Mouse (Mus musculus) neural tube, embryonic 14.5 days (tissue): ENCODE data around the gene Babam2. TPM values are rescaled to one million over a fixed set of nuclear protein-coding genes. Genes with fewer than 3 reads are reported as not detected.

Experiments
- ATAC-seq: fragments of 200-750 bp; cut with Nextera tagmentation; 2 replicates; pipeline ENCODE4 v1.8.0; 2017; ENCODE audit warnings: low read depth, mild to moderate bottlenecking, moderate TSS enrichment, moderate library complexity
- H3K27ac ChIP-seq: fragments of 300-500 bp; sonication (generic); 2 replicates; pipeline ENCODE4 v1.5.1; 2014; ENCODE audit warnings: low read depth, mild to moderate bottlenecking, control low read depth, low read length, moderate library complexity, mixed read lengths
- H3K27me3 ChIP-seq: fragments of 300-500 bp; sonication (generic); 2 replicates; pipeline ENCODE4 v1.6.1; 2014; ENCODE audit warnings: low read length; ENCODE audit not compliant: control insufficient read depth, insufficient read depth
- H3K36me3 ChIP-seq: fragments of 300-500 bp; sonication (generic); 2 replicates; pipeline ENCODE4 v1.6.1; 2014; ENCODE audit warnings: low read length, mixed read lengths; ENCODE audit not compliant: control insufficient read depth, insufficient read depth
- H3K4me1 ChIP-seq: fragments of 300-500 bp; sonication (generic); 2 replicates; pipeline ENCODE4 v1.6.1; 2014; ENCODE audit warnings: low read length; ENCODE audit not compliant: control insufficient read depth, insufficient read depth
- H3K4me2 ChIP-seq: fragments of 300-500 bp; sonication (generic); 2 replicates; pipeline ENCODE4 v1.6.1; 2014; ENCODE audit warnings: mild to moderate bottlenecking, low read depth, low read length, control low read depth
- H3K4me3 ChIP-seq: fragments of 300-500 bp; sonication (generic); 2 replicates; pipeline ENCODE4 v1.5.1; 2014; ENCODE audit warnings: low read depth, low read length, control low read depth, mixed read lengths
- H3K9ac ChIP-seq: fragments of 300-500 bp; sonication (generic); replicated peaks from 2 replicates; pipeline ENCODE4 v1.6.1; 2014; ENCODE audit warnings: low read depth, mild to moderate bottlenecking, control low read depth, low read length, mixed read lengths
- H3K9me3 ChIP-seq: fragments of 300-500 bp; sonication (generic); 2 replicates; pipeline ENCODE4 v1.6.1; 2016; ENCODE audit warnings: low read length; ENCODE audit not compliant: control insufficient read depth
- WGBS: fragments of 180-500 bp; shearing (Covaris S2); extraction: QIAGEN DNeasy Blood & Tissue Kit; methylation state at CpG from one replicate; pipeline ENCODE4 v1.1.7; 2014; 5-methylcytosine and 5-hydroxymethylcytosine counted together
- polyA plus RNA-seq: library from polyadenylated mRNA; unstranded; fragments of >200 nt; fragmentation: Nextera tagmentation; extraction: Ambion mirVana; gene quantifications from 2 replicates; pipeline ENCODE4 v1.2.1, GENCODE M21; 2014

The Babam2 gene
- polyA plus RNA-seq, 1 experiment from 2014 or later: 43.5 TPM

DNA sequence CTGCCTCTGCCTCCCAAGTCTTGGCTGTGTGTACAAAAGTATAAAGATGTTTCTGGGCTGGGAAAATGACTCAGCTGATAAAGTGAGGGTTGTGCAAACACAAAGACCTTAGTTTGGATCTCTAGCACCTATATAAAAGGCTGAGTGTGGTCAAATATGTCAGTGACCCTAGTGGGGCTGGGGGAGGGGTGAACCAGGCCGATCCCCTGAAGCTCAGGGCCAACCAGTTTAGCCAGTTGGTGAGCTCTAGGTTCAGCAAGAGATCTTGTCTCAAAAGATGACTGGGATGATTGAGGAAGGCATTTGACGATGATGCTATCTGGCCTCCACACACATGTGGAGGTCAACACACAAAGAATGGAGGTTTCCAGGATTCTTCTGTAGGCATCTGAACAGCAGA is 320.8 kb downstream of the Babam2 start:
- Histone ChIP-seq H3K9ac (no peak overlapping the region), H3K9me3 (no peaks in the 10 kb centered on the region), H3K27ac (no peak overlapping the region), H3K4me3 (no peak overlapping the region), H3K4me1 (no peaks in the 10 kb centered on the region), H3K27me3 (no peaks in the 10 kb centered on the region), H3K4me2 (no peak overlapping the region), H3K36me3 (no peaks in the 10 kb centered on the region)
- no peak for ATAC-seq
- WGBS: 94% methylated on average over 2 of the region's 2 CpGs

DNA sequence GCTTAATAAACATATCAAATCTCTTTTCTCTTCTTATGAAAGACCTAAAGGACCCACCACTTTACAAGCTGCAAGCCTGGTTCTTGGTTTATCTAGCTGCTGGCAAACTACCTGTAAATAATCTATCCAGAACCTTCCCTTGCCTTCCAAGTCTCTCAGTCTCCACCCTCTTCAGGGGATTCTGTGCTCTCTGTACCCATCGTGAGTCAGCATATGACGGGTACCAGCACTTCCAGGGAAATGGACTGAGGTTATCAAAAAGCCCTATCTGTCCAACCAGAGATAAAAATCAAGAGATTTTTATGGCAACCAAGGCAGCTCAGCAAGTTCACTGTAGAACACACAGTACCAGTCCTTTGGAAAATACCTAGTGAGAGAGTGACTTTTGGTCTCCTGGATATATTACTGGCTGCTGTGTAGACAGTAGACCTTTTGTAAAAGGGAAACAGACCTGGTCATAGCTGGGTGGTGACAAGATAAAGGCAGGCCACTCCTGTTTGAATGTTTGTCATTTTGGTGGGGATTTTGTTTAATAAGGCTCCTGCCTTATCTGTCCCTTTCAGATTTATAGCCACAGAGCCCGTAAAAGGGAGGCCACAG is 332.4 kb downstream of the Babam2 start:
- no peak overlapping the region for H3K9ac ChIP-seq
- no peaks in the 10 kb centered on the region for H3K9me3 ChIP-seq
- no peak overlapping the region for H3K27ac ChIP-seq
- H3K36me3 ChIP-seq: no peaks in the 10 kb centered on the region
- H3K4me2 ChIP-seq: no peak overlapping the region
- no peak overlapping the region for H3K4me3 ChIP-seq
- no peaks in the 10 kb centered on the region for H3K27me3 ChIP-seq
- H3K4me1 ChIP-seq: no peaks in the 10 kb centered on the region
- no peak for ATAC-seq
- WGBS: 84% methylated on average over 3 of the region's 3 CpGs

DNA sequence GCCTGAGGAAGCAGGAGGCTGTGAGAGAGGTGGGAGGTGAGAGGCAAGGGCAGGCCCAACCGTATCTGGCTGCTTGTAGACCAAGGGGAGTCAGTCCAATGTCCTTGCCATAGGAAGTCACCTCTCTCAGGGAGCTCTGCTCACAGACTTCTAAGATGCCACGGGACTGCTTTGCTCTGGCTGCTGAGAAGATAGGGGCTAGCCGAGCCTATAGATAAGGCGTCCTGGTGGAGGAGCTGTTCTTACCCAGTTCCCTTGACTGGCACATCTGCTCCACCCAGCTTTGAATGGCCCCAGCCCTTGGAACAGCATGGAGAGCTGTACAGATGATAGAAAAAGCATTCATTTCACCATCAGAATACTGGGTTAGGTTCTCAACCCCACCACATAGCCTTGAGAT is 335.7 kb downstream of the Babam2 start:
- Histone ChIP-seq H3K4me1 (no peaks in the 10 kb centered on the region), H3K36me3 (no peaks in the 10 kb centered on the region), H3K4me2 (no peak overlapping the region), H3K4me3 (no peak overlapping the region), H3K27me3 (no peaks in the 10 kb centered on the region), H3K9ac (no peak overlapping the region), H3K27ac (no peak overlapping the region), H3K9me3 (no peaks in the 10 kb centered on the region)
- ATAC-seq: no peak
- 73% methylated on average over 4 of the region's 4 CpGs for WGBS

DNA sequence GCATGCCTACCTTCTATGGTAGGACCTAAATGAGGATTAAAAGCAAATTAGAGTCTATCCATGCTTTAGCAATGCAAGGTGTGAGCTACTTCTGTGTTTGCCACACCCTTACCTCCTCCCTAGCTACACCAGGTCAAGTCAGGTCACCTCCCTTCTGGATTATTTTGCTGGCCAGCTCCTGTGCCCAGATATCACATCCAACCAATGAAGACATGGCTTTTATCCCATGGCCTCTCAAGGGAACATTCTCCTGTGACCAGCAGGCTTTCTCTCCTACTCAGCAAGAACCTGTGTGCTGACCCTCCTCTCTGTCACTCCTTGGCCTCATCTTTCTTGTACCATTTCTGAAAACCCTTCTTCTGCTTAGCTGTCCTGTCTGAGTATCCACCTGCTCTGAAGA is 336.1 kb downstream of the Babam2 start:
- Histone ChIP-seq H3K27ac (no peak overlapping the region), H3K27me3 (no peaks in the 10 kb centered on the region), H3K4me1 (no peaks in the 10 kb centered on the region), H3K36me3 (no peaks in the 10 kb centered on the region), H3K9ac (no peak overlapping the region), H3K4me2 (no peak overlapping the region), H3K9me3 (no peaks in the 10 kb centered on the region), H3K4me3 (no peak overlapping the region)
- ATAC-seq: no peak

DNA sequence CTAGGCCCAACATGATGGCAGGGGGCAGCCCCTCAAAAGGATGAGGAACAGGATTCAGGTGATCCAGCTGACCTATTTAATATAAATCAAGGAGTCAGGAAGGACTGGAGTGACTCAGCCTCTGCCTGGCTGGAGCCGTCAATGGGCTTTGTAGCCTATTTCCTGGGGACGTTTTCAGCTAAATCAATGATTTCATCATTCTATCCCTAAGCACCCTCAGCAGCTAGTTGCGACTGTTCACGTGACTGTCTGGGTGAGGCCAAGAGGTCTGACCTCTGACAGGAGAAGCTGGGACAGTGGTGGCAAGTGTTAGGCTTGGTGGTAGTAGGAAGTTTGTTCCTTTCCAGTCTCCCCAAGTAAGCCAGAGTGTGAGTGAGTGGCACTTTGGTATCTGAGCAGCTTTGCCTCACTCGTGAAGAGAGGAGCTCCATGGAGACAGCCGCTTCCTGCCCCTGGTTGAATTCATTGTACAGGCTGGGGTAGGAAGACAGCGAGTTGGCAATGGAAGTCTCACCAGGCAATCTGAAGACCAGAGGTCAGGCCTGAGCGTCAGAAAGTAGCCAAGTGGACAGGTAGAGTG is 337.1 kb downstream of the Babam2 start:
- Histone ChIP-seq H3K9me3 (no peaks in the 10 kb centered on the region), H3K4me1 (no peaks in the 10 kb centered on the region), H3K36me3 (no peaks in the 10 kb centered on the region), H3K4me2 (no peak overlapping the region), H3K4me3 (no peak overlapping the region), H3K27ac (no peak overlapping the region), H3K9ac (no peak overlapping the region), H3K27me3 (no peaks in the 10 kb centered on the region)
- ATAC-seq: no peak
- 85% methylated on average over 8 of the region's 8 CpGs for WGBS

DNA sequence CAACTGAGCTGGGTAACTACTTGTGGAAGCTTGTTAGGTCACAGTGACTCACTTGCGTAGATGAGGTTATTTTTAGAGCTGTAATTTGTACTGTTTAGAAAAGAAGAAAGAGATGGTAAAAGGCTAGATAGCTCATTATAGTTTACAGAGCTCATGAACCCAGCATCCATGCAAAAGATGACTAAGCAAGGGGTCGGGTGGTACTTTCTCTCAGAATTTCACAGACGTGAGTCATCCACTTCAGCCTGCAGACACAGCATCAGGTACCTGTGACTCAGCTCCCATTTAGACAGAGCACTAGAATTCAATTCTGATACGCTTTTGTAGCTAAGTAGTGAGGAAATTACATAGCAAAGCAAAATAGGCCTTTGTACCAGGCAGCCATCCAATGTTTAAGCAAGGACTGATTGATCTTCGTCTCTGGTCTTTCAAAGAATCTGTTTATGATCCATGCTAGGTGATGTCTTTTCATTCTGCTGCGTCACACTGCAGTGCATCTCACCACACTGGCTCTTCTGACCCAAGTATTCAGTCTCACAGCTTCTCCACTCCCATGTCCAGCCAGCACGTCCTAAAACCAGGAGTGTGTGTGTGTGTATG is 338.3 kb downstream of the Babam2 start:
- WGBS: 81% methylated on average over 7 of the region's 7 CpGs
- H3K27me3 ChIP-seq: no peaks in the 10 kb centered on the region
- no peaks in the 10 kb centered on the region for H3K9me3 ChIP-seq
- no peak overlapping the region for H3K9ac ChIP-seq
- H3K4me2 ChIP-seq: no peak overlapping the region
- H3K27ac ChIP-seq: no peak overlapping the region
- H3K36me3 ChIP-seq: no peaks in the 10 kb centered on the region
- H3K4me1 ChIP-seq: no peaks in the 10 kb centered on the region
- no peak overlapping the region for H3K4me3 ChIP-seq
- no peak for ATAC-seq

DNA sequence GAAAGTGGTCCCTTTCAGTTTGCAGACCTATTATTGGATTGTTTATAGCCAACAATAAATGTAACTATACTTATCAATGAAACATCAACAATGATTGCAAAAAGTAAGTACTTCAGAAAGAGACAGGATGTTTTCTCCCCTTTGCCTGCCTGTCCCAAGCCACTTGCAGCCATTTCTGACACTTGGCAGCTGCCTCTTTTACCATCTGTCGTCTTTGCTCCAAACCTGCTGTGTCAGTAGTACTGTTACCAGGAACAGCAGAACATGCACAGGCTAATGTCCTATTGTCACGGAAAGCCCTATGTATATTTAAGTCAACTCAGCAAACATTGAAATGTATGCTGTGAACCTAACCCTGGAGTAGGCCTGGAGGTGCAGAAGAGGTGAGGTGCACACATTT is 339.4 kb downstream of the Babam2 start:
- Histone ChIP-seq H3K27me3 (no peaks in the 10 kb centered on the region), H3K4me1 (0 out of 2 replicates have a peak, but pooled peaks cover 3% of the 10 kb centered on the region), H3K4me2 (no peak overlapping the region), H3K27ac (no peak overlapping the region), H3K4me3 (no peak overlapping the region), H3K9me3 (no peaks in the 10 kb centered on the region), H3K36me3 (no peaks in the 10 kb centered on the region), H3K9ac (no peak overlapping the region)
- no peak for ATAC-seq
- 64% methylated on average over 2 of the region's 2 CpGs for WGBS

DNA sequence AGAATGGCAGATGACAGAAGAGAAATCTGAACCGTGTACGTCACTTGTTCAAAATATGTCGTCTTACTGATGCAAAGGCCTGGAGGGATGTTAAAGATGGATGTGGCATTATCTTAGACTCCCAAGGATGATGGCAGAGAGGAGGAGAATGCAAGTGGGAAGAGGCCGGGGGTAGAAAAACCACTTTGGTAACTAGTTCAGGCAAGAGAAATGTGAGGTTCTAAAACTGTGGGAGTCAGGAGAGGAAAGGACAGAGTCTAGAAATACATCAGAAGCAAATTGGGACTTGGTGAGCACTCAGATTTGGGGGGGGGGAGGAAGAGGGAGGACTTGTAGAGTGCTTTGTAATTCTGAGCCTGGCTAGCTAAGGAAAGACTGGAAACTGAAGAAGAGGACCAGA is 340.1 kb downstream of the Babam2 start:
- H3K4me1 ChIP-seq: 0 out of 2 replicates have a peak, but pooled peaks cover 3% of the 10 kb centered on the region
- WGBS: 84% methylated on average over 4 of the region's 4 CpGs

DNA sequence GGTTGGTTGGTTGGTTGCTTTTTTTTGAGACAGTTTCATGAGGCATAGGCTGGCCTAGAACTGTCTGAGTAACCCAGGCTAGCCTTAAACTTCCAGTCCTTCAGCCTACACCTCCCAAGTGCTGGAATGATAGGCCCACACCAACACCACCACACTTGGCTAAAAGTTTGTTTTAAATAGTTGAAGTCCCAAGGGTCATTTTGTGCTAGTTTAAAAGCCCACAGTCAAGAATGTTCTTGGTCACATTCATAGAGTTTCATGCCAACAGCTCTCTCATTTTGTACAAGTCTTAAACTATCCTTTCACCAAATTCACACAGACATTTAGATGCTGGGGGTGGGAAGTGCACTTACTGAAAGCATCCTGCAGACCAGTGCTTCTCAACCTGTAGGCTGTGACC is 341.5 kb downstream of the Babam2 start:
- no peak overlapping the region for H3K9ac ChIP-seq
- H3K4me2 ChIP-seq: no peak overlapping the region
- H3K4me3 ChIP-seq: no peak overlapping the region
- ATAC-seq: no peak
- 0 out of 2 replicates have a peak, but pooled peaks cover 3% of the 10 kb centered on the region for H3K4me1 ChIP-seq
- no peaks in the 10 kb centered on the region for H3K9me3 ChIP-seq
- H3K27ac ChIP-seq: no peak overlapping the region
- no peaks in the 10 kb centered on the region for H3K27me3 ChIP-seq
- H3K36me3 ChIP-seq: no peaks in the 10 kb centered on the region

More for the DNA sequence above, 340.1 kb downstream of the Babam2 start:
- Histone ChIP-seq H3K4me3 (no peak overlapping the region), H3K27ac (no peak overlapping the region), H3K36me3 (no peaks in the 10 kb centered on the region), H3K9me3 (no peaks in the 10 kb centered on the region), H3K4me2 (no peak overlapping the region), H3K9ac (no peak overlapping the region), H3K27me3 (no peaks in the 10 kb centered on the region)
- no peak for ATAC-seq
